Mouse (Mus musculus) forebrain, embryonic 11.5 days (tissue): ENCODE measurements around the gene Suox. TPM values are rescaled to one million over a fixed set of nuclear protein-coding genes. Genes with fewer than 3 reads are reported as not detected.
"Not testable (repeated sequence)": the region's sequence is repeated elsewhere in the genome, so short reads cannot be mapped to it uniquely, and the experiment has no call there.

Experiments used
- ATAC-seq: fragments of 200-750 bp; cut with Nextera tagmentation; replicated peaks from 2 replicates; pipeline ENCODE4 v1.8.0; 2017; ENCODE audit warnings: moderate TSS enrichment; ENCODE audit not compliant: low FRiP score
- DNase-seq: peaks from one replicate; pipeline ENCODE4 v3.0.0-alpha.2; 2017; ENCODE audit warnings: low spot score
- H3K27ac ChIP-seq: fragments of 300-500 bp; sonication (generic); 2 replicates; pipeline ENCODE4 v1.5.1; 2014; ENCODE audit warnings: low read depth, low read length
- H3K27me3 ChIP-seq: fragments of 300-500 bp; sonication (generic); 2 replicates; pipeline ENCODE4 v1.6.1; 2014; ENCODE audit warnings: mild to moderate bottlenecking, low read length, mixed read lengths; ENCODE audit not compliant: control insufficient read depth, insufficient read depth
- H3K36me3 ChIP-seq: fragments of 300-500 bp; sonication (generic); 2 replicates; pipeline ENCODE4 v1.6.1; 2014; ENCODE audit warnings: mild to moderate bottlenecking, low read length, moderate library complexity, mixed read lengths; ENCODE audit not compliant: control insufficient read depth, insufficient read depth
- H3K4me1 ChIP-seq: fragments of 300-500 bp; sonication (generic); replicated peaks from 2 replicates; pipeline ENCODE4 v1.6.1; 2014; ENCODE audit warnings: low read length, mixed read lengths; ENCODE audit not compliant: control insufficient read depth, insufficient read depth
- H3K4me2 ChIP-seq: fragments of 300-500 bp; sonication (generic); 2 replicates; pipeline ENCODE4 v1.6.1; 2014; ENCODE audit warnings: low read depth, mild to moderate bottlenecking, low read length, moderate library complexity, mixed read lengths; ENCODE audit not compliant: severe bottlenecking
- H3K4me3 ChIP-seq: fragments of 300-500 bp; sonication (generic); 2 replicates; pipeline ENCODE4 v1.5.1; 2014; ENCODE audit warnings: low read depth, low read length
- H3K9ac ChIP-seq: fragments of 300-500 bp; sonication (generic); 2 replicates; pipeline ENCODE4 v1.6.1; 2014; ENCODE audit warnings: low read length
- H3K9me3 ChIP-seq: fragments of 300-500 bp; sonication (generic); 2 replicates; pipeline ENCODE4 v1.6.1; 2016; ENCODE audit warnings: low read length, mixed read lengths; ENCODE audit not compliant: control insufficient read depth
- WGBS: fragments of 180-500 bp; shearing (Covaris S2); extraction: QIAGEN DNeasy Blood & Tissue Kit; methylation state at CpG from one replicate; pipeline ENCODE4 v1.1.7; 2014; 5-methylcytosine and 5-hydroxymethylcytosine counted together
- polyA plus RNA-seq: library from polyadenylated mRNA; unstranded; fragments of >200 nt; fragmentation: Nextera tagmentation; extraction: Ambion mirVana; gene quantifications from 2 replicates; pipeline ENCODE4 v1.2.1, GENCODE M21; 2014

Gene Suox
- polyA plus RNA-seq, 1 experiment from 2014 or later: 11.7 TPM

DNA sequence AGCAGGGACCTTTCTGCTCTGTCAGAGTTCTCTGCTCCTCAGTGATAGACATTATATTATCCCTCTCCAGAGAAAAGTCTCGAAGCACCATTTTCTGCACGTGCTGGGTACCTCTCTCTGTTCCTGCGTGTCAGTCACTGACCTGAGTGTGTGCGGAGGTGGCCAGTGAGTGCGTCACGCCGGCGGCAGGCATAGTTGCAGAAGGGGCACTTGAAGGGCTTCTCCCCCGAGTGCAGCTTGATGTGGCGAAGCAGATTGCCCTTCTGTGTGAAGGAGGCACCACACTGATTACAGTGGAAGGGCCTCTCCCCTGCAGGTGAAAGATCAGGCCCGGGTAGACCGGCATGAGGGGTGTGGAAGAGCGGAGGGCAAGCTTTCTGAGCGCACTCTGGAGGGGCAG, 33.9 kb downstream of the Suox start:
- no peak for ATAC-seq
- H3K9me3 ChIP-seq: no peaks in the 10 kb centered on the region
- 91% methylated on average over 14 of the region's 14 CpGs for WGBS
- DNase-seq: no peak
- H3K27ac ChIP-seq: no peak overlapping the region
- no peaks in the 10 kb centered on the region; the same call in 1 of the 2 replicates for H3K36me3 ChIP-seq
- H3K4me3 ChIP-seq: no peak overlapping the region
- H3K9ac ChIP-seq: no peak overlapping the region
- no peak overlapping the region for H3K4me2 ChIP-seq
- no peaks in the 10 kb centered on the region for H3K27me3 ChIP-seq
- peaks cover 6% of the 10 kb centered on the region for H3K4me1 ChIP-seq

DNA sequence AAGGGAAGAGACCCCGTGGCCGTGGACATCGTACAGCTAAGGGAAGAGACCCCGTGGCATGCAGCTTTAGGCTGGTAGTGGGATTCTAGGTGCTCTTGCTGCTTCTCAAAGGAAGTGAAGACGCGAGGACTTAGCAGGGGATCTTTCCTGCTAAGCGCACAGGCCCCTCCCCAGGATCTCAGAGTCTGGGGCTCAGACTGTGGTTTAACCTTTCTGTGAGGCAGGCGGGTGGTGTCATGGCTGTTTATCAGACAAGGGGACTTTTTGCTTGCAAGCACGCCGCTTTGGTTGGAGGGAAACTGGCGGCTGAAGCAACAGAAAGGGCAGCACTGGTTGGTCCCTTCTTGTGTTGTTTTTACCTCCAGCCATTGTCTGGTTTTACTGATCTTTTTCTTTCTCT, 36.9 kb downstream of the Suox start:
- Histone ChIP-seq H3K27me3 (no peaks in the 10 kb centered on the region), H3K36me3 (peaks cover 3% of the 10 kb centered on the region), H3K9ac (peak overlapping the region; percentile 0), H3K9me3 (no peaks in the 10 kb centered on the region), H3K4me3 (no peak overlapping the region), H3K4me2 (0 out of 2 replicates have a peak overlapping the region, but pooled peaks have one; percentile 5), H3K27ac (no peak overlapping the region), H3K4me1 (peaks cover 3% of the 10 kb centered on the region)
- DNase-seq (no peak), ATAC-seq (no peak)
- WGBS: 11% methylated on average over 11 of the region's 11 CpGs

DNA sequence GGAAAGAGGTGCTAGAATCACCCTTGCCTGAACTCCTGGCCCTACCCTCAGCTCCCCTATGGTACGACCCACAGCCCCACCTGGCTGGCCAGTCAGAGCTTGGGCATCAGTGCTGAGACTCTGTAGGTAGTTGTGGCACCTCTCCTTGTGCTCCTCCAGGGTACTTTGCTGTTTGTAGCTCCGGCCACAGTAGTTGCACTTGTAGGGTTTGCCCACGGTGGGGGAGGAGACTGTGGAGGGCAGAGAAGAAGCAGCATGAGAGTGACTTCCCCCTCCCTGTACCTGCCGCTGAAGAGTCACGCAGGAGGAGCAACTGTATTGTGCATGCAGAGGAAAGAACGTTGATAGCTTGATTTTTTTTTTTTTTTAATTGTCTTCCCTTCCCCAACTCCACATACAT, 37.3 kb downstream of the Suox start:
- no peak for ATAC-seq
- no peaks in the 10 kb centered on the region for H3K9me3 ChIP-seq
- H3K27ac ChIP-seq: no peak overlapping the region
- no peak overlapping the region for H3K4me2 ChIP-seq
- H3K4me3 ChIP-seq: no peak overlapping the region
- peaks cover 3% of the 10 kb centered on the region for H3K36me3 ChIP-seq
- DNase-seq: no peak
- WGBS: 49% methylated on average over 6 of the region's 6 CpGs
- H3K9ac ChIP-seq: peak overlapping the region; percentile 0; the same call in 1 of the 2 replicates
- no peaks in the 10 kb centered on the region for H3K27me3 ChIP-seq
- H3K4me1 ChIP-seq: peaks cover 3% of the 10 kb centered on the region

DNA sequence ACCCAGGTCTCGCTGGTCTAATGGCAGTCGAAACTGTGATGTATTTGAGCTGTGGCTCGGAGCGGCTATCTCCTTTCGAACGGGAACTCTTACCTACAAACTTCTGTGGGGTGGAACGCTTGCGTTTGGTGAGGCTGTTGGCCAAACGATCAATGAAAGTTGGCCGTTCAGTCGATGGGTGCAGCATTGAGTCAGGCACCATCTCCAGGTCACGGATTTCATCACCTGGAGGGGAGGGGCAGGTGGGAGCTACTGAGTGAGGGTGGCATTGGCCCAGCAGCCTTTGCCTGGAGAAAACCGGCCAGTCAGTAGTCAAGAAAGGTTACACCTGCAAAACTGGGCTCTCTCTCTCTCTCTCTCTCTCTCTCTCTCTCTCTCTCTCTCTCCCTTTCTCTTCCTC, 38.2 kb downstream of the Suox start:
- H3K4me3 ChIP-seq: no peak overlapping the region
- 96% methylated on average over 13 of the region's 13 CpGs for WGBS
- H3K4me1 ChIP-seq: peaks cover 3% of the 10 kb centered on the region
- H3K9me3 ChIP-seq: no peaks in the 10 kb centered on the region
- no peak for DNase-seq
- no peak for ATAC-seq
- H3K9ac ChIP-seq: no peak overlapping the region
- no peak overlapping the region for H3K4me2 ChIP-seq
- H3K27ac ChIP-seq: no peak overlapping the region
- H3K36me3 ChIP-seq: peaks cover 3% of the 10 kb centered on the region
- no peaks in the 10 kb centered on the region for H3K27me3 ChIP-seq

DNA sequence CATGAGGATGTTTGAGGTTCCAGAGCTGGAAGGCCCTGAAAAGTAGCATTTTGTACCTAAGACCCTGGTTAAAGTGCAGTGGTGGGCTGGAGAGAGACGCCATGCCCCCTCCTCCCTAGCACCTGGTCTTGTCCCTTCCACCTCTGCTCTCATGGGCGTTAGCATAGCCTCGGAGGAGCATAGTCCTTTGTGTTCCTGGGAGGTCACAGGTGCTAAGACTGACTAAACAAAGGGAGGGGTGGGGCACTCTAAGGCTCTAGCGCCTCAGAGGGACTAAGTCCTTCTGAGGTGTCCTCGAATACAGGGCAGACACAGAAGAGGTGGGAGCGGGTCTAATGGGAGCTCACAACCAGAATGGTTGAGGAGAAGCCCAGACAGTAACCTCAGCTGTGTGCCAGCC, 42.3 kb downstream of the Suox start:
- H3K4me3 ChIP-seq: no peak overlapping the region
- no peaks in the 10 kb centered on the region for H3K27me3 ChIP-seq
- 17% methylated on average over 6 of the region's 6 CpGs for WGBS
- H3K4me1 ChIP-seq: no peaks in the 10 kb centered on the region
- H3K9me3 ChIP-seq: no peaks in the 10 kb centered on the region
- DNase-seq (no peak), ATAC-seq (no peak)
- peaks cover 3% of the 10 kb centered on the region for H3K36me3 ChIP-seq
- no peak overlapping the region for H3K9ac ChIP-seq
- no peak overlapping the region for H3K4me2 ChIP-seq
- no peak overlapping the region for H3K27ac ChIP-seq

DNA sequence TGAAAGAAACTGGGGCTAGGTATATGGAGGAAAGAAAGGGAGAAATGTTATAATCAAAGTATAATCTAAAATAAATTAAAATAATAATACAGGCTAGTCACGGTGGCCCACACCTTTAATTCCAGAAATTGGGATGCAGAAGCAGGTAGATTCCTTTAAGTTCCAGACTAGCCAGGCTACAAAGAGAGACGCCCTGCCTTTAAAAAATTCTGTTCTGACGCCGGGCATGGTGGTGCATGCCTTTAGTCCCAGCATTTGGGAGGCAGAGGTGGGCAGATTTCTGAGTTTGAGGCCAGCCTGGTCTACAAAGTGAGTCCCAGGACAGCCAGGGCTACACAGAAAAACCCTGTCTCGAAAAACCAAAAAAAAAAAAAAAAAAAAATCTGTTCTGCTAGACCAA, 43.6 kb downstream of the Suox start:
- not testable (repeated sequence) for DNase-seq, H3K36me3 ChIP-seq, H3K4me3 ChIP-seq, H3K9ac ChIP-seq, H3K9me3 ChIP-seq, H3K4me1 ChIP-seq, H3K27ac ChIP-seq, H3K27me3 ChIP-seq, H3K4me2 ChIP-seq, ATAC-seq
- WGBS: 80% methylated on average over 5 of the region's 5 CpGs

DNA sequence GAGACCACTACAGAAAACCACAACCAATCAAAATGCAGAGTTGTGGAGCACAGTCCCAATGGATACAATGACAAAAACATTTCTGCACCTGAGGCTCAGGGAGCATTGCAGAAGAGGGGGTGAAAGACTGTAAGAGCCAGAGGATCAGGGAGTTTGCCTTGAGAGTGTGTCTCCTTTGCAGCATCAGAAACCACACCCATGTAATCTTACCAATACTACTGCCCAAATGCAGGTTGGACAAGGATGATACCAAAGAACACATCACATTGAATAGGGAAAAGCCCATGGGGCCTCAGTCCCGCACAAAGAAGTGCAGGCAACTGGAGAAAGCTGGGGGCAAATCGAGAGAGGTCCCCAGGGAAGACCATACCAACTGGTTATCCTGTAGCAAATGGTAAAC, 44.1 kb downstream of the Suox start:
- Histone ChIP-seq H3K4me3 (no peak overlapping the region), H3K36me3 (peaks cover 7% of the 10 kb centered on the region), H3K27ac (no peak overlapping the region), H3K9me3 (no peaks in the 10 kb centered on the region), H3K4me1 (peaks cover 3% of the 10 kb centered on the region; the same call in 1 of the 2 replicates), H3K27me3 (no peaks in the 10 kb centered on the region), H3K9ac (no peak overlapping the region), H3K4me2 (no peak overlapping the region)
- no peak for ATAC-seq
- no peak for DNase-seq
- WGBS: 89% methylated on average over 2 of the region's 2 CpGs

DNA sequence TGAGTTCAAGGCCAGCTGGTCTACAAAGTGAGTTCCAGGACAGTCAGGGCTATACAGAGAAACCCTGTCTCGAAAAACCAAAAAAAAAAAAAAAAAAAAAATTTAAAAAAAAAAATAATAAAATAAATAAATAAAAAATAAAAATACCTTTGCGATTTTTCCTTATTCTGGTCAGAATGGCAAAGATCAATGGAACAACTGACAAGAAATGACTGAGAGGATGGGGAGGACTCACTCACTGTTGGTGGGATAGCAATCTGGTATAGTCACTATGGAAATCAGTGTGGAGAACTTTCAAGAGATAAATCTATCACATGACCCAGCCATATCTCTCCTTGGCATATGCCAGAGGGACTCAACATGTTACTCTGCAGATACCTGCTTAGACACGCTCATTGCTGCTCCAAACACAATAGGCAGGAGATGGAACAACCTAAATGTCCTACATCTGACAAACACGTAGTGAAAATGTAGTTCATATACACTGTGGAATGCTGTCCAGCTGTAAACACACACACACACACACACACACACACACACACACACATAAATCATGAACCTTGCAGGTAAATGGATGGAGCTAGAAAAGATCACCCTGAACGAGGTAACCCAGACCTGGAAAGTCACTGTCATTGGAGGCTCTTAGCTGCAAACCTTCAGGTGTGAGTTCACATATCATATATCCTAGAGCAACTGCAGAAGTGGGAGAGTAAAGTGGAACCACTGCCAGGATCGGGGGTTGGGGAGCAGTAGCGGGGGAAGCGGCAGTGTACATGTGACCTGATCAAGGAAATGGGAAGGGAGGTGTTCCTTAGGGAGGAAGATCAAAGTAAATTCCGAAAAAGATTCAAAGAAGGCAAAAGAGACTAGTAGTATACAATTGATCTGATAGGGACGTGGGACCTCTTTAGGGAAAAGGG, 46.2 kb downstream of the Suox start:
- no peak overlapping the region for H3K4me3 ChIP-seq
- peaks cover 17% of the 10 kb centered on the region for H3K36me3 ChIP-seq
- H3K4me1 ChIP-seq: peaks cover 3% of the 10 kb centered on the region; the same call in 1 of the 2 replicates
- no peak overlapping the region for H3K9ac ChIP-seq
- no peak overlapping the region for H3K27ac ChIP-seq
- ATAC-seq (0 out of 2 replicates have a peak, but pooled peaks have one; percentile 10), DNase-seq (no peak)
- H3K27me3 ChIP-seq: no peaks in the 10 kb centered on the region
- WGBS: 85% methylated on average over 10 of the region's 10 CpGs
- no peaks in the 10 kb centered on the region for H3K9me3 ChIP-seq
- no peak overlapping the region for H3K4me2 ChIP-seq
